Mouse (Mus musculus) kidney, adult 11 months (tissue): ENCODE measurements at regions not wholly inside any gene's neighbourhood (a gene's known extent, or its start where the extent isn't known, plus 50 kb on each side); places are given as distances from the start of the nearest gene placed in this dataset.
A peak's percentile ranks its signal among the peaks of the same experiment; 100 is the strongest.

Experiments
- DNase-seq: peaks from one replicate; pipeline ENCODE4 v3.0.0; 2022

DNA sequence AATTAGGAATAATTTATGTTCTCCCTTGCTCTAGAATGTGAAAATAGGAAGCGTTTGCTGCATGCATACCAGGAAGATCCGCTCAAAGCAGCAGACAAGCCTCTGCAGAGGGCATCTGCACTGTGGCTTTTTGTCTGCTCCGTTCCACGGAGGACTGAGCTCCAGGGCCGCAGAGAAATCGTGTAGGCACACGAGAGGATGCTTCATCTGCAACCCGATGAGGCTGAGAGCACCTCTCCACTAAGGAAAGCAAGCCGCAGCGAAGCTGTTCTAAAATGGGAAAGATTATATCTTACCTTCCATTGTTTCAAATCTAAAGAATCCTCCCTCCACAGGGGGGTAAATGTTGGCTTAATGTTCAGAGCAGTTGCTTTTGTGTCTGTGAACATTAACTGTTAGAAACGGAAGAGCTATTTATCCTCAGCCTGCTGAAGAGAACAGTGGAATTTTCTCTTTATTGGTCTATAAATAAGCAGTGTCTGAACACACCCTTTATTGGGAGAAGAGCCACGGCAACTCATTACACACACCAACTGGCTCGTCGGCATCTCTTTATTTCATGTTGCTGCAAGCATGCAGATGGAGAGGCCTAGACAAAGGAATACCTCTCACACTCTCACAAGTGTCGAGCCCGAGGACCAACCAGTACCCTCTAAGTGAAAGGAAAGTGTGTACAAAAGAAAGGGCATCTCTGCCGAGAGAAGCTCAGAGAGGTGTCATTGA lies 414.6 kb upstream of the Hnrnpa3 start:
- DNase-seq, result no peak

DNA sequence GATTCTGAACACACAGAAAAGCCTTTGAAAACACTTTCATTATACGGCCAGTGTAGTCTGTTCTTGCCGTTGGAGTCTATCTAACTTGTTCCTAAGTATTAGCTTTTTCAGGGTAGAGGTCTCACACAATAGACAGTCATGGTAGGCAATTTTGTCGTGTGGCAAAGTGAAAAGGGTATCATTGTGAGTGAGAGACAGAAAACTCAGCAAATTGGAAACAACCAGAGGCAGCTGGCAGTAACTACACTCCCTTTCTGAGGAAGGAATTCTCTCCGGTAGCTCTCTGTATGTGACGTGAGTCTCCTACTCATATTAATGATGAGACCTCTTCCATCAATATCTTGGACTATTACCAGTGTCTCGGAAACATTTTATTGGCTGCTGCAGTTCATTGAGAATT lies 413.8 kb upstream of the Hnrnpa3 start:
- no peak for DNase-seq

DNA sequence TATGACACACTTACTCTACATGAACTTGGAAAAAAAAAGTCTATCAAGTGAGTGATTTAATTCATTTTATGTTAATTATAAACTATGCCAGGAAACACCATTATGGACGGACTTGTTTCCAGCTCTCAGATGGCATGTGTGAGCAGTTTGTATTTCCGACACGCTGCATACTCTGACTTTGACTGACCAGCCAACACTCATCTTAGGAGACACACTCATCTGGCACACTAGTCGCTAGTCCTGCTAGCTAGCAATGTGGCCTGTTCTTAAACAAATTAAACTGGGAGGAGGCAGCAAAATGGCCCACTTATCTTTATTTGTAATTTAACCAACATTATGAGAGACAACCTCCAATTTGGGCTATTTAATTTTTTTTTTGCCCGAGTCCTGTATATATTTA lies 413.4 kb upstream of the Hnrnpa3 start:
- no peak for DNase-seq

DNA sequence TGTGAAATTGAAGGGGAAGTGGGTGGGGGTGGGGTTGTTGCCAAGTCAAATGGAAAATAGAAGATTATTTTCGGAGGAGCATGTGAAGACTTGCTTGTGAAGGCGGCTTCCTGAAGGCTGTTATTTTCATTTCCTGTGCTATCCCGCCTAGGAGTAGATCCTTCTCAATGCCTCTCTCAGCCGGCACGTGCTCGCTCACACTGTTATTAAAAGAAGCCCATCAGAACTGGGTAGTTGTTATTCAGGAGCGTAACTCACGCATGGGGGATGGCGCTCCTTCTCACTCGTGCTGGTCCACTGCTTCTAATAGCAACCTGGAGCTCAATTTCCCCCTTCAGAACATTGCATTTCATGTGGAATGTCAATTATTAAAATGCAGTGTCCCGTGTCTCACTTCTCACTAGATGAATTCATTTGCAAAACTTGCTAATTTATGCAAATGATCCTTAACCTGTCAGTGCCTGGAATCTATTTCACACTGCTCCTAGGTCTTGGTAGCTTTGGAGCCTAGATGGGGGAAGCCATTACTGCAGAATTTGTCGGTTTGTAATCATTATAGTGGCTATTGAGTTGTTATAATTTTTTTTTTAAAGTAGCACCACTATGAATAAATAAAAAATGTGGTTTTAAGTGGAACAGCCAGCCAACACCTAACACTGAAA lies 412.8 kb upstream of the Hnrnpa3 start:
- no peak for DNase-seq

DNA sequence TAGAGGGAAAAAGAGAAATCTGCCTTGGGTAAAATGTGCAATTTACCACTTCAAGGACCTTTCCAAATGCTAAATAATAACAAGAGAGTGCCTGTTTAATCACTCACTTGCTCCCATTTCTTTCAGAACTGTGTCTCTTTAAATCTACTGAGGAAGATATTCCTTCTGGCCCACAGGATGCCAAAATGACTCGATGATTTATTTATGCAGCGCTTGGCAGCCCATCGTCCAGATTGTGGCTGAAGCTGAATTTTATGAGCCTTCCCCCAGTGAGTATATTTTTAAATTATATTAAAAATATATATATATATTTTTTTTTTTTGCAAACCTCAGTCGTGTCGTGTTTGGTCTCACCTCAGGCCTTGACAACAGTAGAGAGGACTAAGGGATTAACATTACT lies 410.8 kb upstream of the Hnrnpa3 start:
- DNase-seq, result no peak

DNA sequence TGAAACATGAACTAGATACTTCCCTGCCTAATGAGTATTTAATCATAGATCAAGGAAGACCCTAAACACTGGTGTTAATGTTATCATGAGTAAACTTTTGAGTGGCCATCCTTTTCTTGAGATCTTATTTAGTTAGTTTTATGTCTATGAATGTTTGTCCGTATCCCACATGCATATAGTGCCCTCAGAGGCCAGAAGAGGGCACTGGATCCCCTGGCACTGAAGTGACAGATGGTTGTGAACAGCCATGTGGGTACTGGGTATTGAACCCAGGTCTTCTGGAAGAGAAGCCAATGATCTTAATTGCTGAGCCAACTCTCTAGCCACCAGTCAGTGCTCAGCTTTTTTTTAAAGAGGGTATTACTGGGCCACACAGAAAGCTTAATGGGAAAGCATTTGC lies 408.6 kb upstream of the Hnrnpa3 start:
- no peak for DNase-seq

DNA sequence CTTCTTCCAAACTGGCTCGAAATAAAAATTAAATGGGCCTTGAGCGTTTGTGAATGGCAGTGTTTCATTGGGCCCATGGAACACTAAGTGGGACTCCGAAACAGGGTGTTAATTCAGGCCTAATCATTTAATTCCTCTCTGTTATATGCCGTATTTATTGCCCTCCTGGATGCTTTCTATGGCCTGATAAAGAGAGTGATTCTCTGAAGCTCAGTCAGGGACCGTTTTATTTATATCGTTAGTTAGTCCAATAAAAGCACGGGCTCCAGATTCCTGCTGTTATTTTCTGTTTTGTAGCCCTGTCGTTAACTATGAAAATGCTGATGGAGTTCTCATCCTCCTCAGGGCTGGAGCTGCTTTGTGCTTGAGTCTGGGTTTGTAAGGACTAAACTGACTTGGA lies 406.2 kb upstream of the Hnrnpa3 start:
- DNase-seq, result no peak

DNA sequence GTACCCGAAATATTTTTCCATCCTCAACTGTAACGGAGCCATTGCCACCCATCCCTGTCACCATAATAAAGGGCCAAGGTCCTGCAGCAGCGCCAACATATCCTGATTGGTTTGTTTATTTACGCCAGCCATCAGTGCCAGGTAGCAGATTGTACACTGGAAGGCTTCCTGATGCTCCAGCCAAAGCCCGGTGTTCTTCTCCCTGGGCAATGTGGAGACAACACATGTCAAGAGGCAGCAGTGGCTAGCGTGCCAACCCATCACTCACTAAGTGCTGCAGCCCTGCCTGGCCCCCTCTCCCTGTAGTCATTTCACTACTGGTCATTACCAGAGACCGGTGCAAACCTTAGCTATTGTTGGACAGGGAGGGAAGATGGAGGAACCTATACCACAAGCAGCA lies 393.8 kb upstream of the Hnrnpa3 start:
- DNase-seq, result no peak

DNA sequence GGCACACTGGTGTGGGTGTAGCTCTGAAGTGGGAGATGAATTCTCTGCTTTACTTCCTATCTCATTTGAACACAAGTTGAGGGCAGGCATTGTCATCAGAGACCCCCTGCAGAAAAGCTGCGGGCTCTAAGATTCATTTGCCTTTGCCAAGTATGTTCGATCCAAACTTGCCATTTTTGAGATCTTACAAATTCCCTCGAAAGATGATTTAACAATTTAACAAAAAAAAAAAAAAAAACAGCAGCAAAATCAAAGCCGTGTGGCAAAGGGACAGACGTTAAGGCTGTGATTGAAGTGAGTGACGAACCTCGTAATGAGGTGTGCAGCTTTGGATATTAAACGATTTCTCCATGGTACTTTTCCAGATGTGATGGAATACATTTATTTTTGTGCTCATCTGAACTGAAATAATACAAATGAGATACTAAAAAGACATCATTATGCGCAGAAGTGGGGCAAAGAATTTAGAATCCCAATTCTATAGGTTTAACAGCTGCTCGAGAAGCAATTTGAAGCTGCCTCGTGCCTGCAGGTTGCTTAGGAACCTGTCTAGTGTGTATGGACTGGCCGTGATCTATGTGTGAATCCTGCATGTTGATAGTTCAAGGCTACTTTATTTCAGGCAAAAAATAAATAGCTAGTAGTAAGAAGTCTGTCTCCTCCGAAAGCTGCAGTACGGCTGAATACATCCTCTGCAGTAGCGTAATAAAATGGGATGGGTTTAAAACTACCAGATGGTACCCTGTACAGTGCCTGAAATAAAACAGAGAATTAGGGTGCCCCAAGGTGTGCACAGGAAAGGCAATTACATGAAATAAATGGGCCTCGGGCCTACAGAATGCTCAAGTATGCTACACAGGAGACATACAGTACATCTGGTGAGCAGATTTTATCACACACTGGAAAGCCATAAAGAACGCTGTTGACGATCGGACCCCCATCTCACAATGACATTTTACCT lies 393.0 kb upstream of the Hnrnpa3 start:
- DNase-seq, result no peak

DNA sequence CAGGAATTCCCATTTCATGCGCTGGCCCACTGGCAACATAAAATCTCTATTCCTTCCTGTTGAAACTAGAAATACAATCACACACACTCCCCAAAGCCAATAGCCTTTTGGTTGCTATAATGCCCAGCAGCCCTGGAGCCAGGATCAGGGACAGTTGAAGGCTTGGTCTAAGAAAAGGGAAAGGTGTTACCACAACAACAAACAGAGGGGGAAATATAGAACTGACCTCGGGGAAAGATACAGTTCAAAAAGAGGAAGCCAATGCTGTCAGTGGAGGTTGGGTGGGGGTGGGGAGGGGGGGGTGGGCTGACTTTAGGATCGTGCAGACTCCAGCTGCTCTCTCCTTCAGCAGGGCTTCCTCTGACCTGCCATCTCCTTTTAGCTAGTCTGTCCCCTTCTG lies 391.1 kb upstream of the Hnrnpa3 start:
- DNase-seq, result no peak

DNA sequence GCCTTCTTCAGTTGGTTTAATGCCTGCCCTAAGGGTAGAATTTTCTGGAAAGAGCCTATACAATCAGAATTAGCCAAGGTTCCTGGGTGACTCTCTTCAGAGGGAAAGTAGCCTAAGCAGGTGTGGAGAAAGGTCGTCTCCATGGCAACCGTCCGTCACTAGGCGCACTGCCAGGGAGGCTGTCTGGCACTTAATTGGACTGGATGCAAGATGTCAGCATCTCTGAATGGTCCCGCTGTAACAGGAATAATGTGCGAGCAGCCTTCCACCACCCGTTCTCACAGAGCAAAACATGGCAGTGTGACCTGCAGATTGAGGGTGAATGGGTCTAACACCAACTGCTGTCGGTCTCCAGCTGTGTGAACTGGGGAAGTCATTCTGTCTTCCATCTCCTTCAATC lies 389.6 kb upstream of the Hnrnpa3 start:
- peak; percentile 17 for DNase-seq

DNA sequence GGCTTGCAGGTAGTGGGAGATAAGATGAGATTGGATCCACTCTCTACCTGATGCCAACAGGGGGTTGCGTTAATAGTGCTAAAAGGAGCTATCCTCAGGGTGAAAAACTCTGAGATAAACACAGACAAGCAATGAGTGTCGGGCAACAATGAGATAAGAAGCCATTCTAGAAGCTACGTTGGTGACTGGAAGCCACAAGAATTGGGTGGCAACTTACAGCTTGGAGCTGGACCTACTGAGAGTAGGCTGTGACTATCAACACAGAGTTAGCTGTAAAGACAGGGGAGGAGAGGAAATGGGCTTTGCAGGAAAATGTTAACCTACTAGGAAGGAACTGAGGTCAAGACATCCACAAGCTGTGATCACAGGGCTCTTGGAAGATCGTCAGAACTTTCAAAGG lies 388.9 kb upstream of the Hnrnpa3 start:
- no peak for DNase-seq

DNA sequence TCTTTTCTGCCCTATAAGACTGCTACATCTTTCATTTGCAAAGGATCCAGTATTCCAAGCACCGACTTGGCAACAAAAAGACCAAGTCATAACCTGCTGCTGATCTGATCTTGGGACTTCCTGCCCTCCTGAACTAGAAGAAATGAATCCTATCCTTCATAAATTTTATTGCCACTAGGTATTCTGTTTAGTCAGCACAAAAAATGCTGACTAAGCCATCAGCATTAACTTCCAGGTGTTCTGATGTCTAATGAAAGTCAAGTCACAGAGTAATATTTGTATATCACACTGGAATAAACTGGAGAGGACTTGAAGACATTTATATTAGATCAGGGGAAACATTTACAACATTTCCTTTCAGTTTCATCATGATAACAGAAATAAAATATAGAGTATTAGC lies 371.2 kb upstream of the Hnrnpa3 start:
- no peak for DNase-seq

DNA sequence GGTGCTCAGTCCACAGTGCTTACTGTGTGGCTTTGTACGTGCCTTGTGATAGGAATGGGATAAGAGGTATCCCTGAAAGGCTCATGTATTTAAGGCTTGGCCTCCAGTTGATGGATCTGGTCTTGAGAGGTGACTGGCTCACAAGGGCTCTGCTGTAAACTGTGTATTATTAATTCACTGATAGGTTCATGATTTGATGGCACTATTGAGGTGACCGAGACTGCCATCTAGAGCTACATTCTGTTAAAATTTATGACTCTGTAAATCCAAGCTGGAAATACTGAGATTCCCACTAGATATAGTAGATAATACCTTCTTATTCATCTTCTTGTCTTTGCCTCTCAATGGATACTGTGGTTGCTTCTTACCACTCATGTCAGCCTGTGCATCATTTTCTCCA lies 367.4 kb upstream of the Hnrnpa3 start:
- no peak for DNase-seq

DNA sequence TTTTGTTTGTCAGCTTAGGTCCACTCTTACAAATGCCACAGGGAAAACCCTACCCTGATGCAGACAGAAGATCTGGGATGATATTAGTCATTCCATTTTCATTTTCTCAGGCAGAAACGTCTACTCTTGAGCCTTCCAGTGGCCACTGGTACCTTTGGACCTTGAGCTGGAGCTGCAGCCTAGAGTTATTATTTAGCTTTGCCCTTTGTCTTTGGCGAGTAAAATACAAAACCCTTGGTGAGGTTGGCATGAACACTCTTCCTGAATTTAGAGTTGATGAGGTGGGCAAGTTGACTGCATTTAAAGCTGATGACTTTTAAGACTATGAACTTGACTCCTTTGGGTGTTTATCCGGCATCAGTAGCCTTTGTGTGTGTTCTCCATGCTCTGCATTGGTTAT lies 352.2 kb upstream of the Hnrnpa3 start:
- DNase-seq, result peak; percentile 25

DNA sequence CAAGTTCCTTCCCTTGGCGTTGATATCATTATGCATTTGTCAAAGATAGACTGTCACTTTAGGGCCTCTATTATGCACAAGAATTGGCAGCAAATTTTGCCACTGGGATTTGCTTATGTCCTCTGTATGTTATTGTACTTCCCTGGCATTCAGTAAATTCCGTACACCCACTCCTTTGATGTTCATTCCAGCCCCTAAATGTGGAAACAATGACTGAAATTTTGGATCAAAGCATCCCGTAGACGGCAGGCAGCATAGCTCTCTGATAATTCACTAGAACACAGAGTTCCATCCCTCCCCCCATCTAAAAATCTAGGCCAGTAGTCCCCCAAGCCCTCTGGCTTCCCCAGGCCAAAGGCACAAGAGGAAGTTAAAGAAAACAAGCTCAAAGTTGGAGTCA lies 347.9 kb upstream of the Hnrnpa3 start:
- DNase-seq, result no peak

DNA sequence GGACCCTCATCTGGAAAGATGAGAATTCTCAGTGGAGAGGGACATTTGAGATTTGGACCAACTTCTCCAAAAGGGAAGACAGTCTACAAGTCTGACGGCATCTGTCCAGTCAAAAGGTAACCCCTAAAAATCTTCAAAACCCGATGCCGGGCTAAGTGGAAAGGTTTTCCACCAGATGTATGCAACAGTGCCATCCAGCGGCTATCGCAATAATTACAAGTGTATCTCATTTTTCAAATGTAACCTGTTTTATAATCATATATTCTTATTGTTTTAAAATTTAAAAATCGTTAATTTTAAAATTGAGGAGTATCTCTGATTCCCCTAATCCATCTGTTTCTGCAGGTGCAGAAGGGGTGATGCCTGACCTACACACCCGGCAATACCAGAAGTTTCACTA lies 346.8 kb upstream of the Hnrnpa3 start:
- DNase-seq, result no peak

DNA sequence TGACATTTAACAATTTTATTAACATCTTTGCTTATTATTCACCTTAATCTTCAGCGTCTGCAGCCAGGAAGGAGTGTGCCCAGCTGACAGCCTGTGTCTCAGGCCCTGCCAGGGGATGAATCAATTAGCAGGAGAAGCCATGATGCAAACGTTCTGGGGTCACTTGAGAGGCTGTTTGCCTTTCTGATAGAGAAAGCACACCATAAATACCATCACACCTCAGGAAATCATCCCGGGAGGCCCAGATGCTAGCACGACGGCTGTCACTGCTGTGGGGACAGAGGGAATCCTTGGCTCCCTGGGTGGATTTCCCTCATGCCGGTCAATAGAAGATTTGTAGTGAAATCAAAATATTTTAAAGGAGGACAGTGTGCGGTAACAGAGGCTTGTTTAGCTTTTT lies 343.7 kb upstream of the Hnrnpa3 start:
- no peak for DNase-seq

DNA sequence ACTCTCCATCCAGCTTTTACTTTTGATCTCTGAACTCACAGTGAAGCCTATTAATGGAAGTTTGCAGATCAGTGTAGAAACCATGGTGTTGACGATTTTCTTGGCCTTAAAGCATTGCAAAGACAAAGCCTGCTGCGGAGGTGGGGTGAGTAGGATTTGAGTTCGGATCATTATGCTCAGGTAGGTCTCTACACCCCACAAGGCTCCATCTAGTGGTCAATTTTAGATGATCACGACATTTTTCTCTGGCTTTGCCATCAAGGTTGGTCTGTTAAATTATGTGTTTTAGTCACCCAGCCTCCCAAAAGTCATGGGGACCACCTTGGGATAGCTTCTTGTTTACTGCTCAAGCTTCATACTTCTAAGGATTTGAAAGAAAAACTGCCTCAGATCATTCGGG lies 340.9 kb upstream of the Hnrnpa3 start:
- DNase-seq, result no peak

DNA sequence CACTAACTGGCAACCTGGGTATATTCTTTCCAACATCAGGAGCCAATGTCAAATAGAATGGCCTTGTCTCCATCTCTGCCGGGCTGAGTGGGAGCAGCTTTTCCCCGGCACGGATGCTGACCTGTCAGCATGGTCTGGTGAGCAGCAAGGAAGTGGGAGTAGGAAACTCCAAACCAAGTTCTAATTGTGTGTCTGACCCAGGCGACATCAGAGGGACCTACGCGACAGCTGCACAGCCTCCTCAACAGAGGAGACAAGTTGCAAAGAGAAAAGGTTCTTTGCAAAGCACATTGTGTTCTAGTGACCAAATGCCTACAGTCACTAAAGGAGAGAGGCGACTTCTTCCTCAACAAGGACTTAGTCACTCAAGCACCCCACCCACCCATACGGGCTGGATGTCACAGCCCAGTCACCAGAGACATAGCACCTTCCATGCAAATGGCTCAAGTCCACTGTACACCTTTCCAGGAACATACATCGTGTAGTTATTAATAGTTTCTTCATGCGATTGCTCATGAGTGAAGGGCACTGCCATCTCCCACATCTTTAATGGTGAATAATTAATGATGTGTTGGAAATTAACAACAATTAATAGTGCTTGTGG lies 334.8 kb upstream of the Hnrnpa3 start:
- DNase-seq, result no peak

DNA sequence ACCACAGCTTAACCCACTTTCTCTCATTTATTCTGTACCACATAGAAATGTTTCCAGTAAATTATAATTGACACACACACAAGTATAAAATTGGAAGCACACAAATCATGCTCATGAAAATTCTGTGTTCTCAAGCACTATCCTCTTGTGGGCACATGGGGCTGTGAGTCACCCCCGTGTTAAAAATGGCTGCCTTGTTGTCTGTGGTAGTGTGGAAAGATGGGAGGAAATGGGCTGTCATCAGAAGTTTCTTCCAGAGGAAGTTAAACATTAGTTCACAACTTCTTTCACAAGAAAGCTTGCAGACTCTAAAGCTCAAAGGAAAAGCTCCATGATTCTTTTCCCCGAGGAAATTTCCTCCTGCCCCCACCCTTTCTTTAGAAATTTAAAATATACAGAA lies 329.5 kb upstream of the Hnrnpa3 start:
- no peak for DNase-seq

DNA sequence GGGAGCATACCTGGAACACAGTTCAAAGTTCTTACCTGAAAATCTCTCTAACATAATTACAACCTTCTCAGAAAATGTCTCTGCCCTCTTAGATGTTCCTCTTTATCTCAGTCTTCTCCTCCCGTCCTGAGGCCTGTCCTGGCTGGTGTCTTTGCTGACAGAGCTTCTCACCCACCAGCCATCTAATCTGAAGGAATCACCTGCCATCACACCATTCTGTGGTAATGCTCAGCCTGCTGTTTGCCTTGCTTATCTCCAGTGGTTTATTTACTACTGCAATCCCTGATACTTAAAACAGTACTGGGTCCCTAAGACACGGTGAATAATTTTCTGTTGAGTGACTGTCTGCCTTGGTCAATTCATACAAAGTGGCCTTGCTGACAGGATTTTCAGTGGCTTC lies 317.8 kb upstream of the Hnrnpa3 start:
- DNase-seq, result no peak

DNA sequence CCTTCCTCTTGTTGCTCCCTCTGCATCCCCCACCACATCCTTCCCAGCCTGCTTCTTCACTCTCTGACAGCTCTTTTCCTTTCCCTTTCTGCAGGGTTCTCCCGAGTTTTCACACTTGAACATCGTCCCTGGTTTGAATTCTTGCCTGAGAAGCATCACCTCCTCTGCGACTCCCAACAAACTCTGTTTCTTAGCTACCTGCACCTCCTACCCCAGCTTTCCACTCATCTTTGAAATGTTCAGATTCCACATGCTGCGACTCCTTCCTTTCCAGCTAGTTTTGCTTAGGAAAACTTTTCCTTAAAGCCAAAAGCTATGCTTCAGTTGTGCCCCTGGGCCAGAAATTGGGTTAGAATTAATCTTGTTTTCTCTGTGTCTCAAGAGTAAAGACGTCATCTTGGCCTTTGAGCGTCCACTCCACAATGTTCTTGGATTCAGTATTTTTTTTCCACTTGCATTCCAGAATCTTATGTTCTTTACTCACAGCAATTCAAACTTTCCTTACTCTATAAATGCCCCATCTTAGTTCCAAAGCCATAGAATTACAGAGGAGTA lies 317.3 kb upstream of the Hnrnpa3 start:
- DNase-seq, result no peak
